Mouse (Mus musculus) lung, postnatal 0 days (tissue): ENCODE results near the gene Luc7l2. TPM values are rescaled to one million over a fixed set of nuclear protein-coding genes. Genes with fewer than 3 reads are reported as not detected.
A peak's percentile ranks its signal among the peaks of the same experiment; 100 is the strongest.

ENCODE experiments used
- ATAC-seq: fragments of 200-750 bp; cut with Nextera tagmentation; 2 replicates; pipeline ENCODE4 v1.8.0; 2017; ENCODE audit warnings: moderate library complexity
- DNase-seq: peaks from one replicate; pipeline ENCODE4 v3.0.0-alpha.2; 2016; ENCODE audit warnings: low spot score
- H3K27ac ChIP-seq: fragments of 300-500 bp; sonication (generic); 2 replicates; pipeline ENCODE4 v1.5.1; 2014; ENCODE audit warnings: antibody characterized with exemption, mild to moderate bottlenecking, low read length, mixed read lengths
- H3K27me3 ChIP-seq: fragments of 300-500 bp; sonication (generic); replicated peaks from 2 replicates; pipeline ENCODE4 v1.6.1; 2014; ENCODE audit warnings: low read length, mixed read lengths; ENCODE audit not compliant: insufficient read depth
- H3K36me3 ChIP-seq: fragments of 300-500 bp; sonication (generic); 2 replicates; pipeline ENCODE4 v1.6.1; 2014; ENCODE audit warnings: low read length, mixed read lengths; ENCODE audit not compliant: insufficient read depth
- H3K4me1 ChIP-seq: fragments of 300-500 bp; sonication (generic); 2 replicates; pipeline ENCODE4 v1.6.1; 2014; ENCODE audit warnings: antibody characterized with exemption, low read depth, low read length, mixed read lengths; ENCODE audit not compliant: insufficient read depth
- H3K4me2 ChIP-seq: fragments of 300-500 bp; sonication (generic); replicated peaks from 2 replicates; pipeline ENCODE4 v1.6.1; 2014; ENCODE audit warnings: low read depth, mild to moderate bottlenecking, low read length, moderate library complexity, mixed read lengths
- H3K4me3 ChIP-seq: fragments of 300-500 bp; sonication (generic); 2 replicates; pipeline ENCODE4 v1.5.1; 2014; ENCODE audit warnings: low read depth, low read length
- H3K9ac ChIP-seq: fragments of 300-500 bp; sonication (generic); replicated peaks from 2 replicates; pipeline ENCODE4 v1.6.1; 2014; ENCODE audit warnings: low read depth, mild to moderate bottlenecking
- H3K9me3 ChIP-seq: fragments of 300-500 bp; sonication (generic); 2 replicates; pipeline ENCODE4 v1.6.1; 2016; ENCODE audit warnings: low read length, mixed read lengths
- CTCF ChIP-seq: IDR thresholded peaks from 2 replicates; pipeline ENCODE4 v1.5.1; 2016; ENCODE audit warnings: antibody characterized with exemption, mild to moderate bottlenecking
- EP300 ChIP-seq: IDR thresholded peaks from 2 replicates; pipeline ENCODE4 v1.6.1; 2016; ENCODE audit warnings: antibody characterized with exemption, mild to moderate bottlenecking, control low read depth
- WGBS: fragments of 180-500 bp; shearing (Covaris S2); extraction: QIAGEN DNeasy Blood & Tissue Kit; methylation state at CpG from one replicate; pipeline ENCODE4 v1.1.7; 2014; 5-methylcytosine and 5-hydroxymethylcytosine counted together
- polyA plus RNA-seq: library from polyadenylated mRNA; unstranded; fragments of >200 nt; fragmentation: Nextera tagmentation; extraction: Ambion mirVana; gene quantifications from 2 replicates; pipeline ENCODE4 v1.2.1, GENCODE M21; 2015

The Luc7l2 gene
- 37.8 and 39.8 TPM in 2 replicates for polyA plus RNA-seq

DNA sequence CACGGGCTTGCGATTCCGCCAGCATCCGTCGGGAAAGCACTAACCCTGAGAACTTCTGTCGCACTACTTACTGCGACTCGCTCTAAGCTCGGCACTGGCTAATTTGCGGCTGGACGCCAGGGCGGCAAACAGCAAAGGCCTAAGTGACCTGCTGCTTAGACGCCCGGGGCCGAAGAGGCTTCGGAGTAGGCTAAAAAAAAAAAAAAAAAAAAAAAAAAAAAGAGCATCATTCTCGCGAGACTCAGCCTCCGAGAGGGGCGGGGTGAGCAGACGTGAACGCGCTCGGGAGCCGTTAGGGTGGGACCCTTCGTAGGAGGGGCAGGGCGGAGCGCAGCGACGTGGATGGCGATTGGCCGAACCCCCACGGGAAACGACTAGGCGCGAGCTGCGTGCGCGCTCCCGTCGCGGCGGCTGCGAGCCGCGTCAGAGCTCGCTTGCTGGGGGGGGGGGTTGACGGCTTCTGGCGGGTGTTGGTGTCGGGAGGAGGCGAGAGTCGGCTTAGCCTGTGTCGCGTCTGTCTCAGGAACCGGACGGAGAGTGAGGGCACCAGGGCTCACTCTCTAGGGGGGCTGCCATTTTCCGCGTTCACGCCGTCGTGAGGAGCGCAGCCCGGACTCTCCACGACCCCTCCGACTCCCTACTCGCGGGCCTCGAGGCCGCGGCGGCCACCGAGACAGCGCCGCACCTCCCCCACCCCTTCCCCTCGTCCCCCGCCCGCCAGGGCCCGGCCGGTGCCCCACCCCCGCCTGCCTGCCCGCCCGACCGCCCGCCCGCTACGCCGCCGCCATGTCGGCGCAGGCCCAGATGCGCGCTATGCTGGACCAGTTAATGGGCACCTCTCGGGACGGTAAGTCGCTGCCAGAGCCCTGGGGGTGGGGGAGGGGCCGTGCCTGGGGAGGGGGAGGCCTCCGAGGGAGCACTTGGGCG, at the start of gene Luc7l2:
Luc7l2 (plus strand) TSS at position 273 of the 927 bp plus-strand sequence.
- no peaks in the 10 kb centered on the region for H3K27me3 ChIP-seq
- H3K9me3 ChIP-seq = no peaks in the 10 kb centered on the region
- no peaks in the 10 kb centered on the region for H3K4me1 ChIP-seq
- no peaks in the 10 kb centered on the region for H3K36me3 ChIP-seq
- ATAC-seq (peak; percentile 92), DNase-seq (peak; percentile 99)
- peak within 1 kb of the TSS; percentile 88 for H3K4me3 ChIP-seq
- H3K9ac ChIP-seq = peak within 1 kb of the TSS; percentile 92
- peak within 1 kb of the TSS; percentile 100 for H3K27ac ChIP-seq
- TF ChIP-seq CTCF (no peak), EP300 (peak; percentile 96)
- H3K4me2 ChIP-seq = peak within 1 kb of the TSS; percentile 65
- under 1% methylated on average over 70 of the region's 98 CpGs for WGBS

DNA sequence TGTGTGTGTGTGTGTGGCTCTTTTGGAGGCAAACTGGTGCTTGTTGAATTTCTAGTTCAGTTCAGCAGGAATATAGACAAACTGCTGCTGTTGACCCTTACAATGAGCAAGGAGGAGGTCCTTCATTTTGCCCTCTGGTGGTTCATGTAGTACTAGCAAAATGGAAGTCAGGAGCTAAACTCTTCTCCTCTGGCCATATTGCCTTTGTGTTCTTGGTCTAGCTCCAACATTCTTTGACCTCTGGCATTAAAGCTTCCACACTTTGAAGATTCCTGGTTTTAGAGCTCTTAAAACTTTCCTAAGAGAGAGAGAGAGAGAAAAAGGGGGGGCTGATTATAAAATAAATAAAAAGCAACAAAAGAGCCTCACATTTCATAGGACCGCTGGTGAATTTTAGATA, 39.0 kb upstream of the Luc7l2 start:
- H3K36me3 ChIP-seq = no peaks in the 10 kb centered on the region
- ATAC-seq = no peak
- H3K9me3 ChIP-seq = no peaks in the 10 kb centered on the region
- no peak overlapping the region for H3K4me2 ChIP-seq
- H3K4me1 ChIP-seq = no peaks in the 10 kb centered on the region
- DNase-seq = peak; percentile 29
- H3K27me3 ChIP-seq = no peaks in the 10 kb centered on the region
- TF ChIP-seq EP300 (no peak), CTCF (peak; percentile 36; the same call in 1 of the 2 replicates)
- no peak overlapping the region for H3K9ac ChIP-seq
- no peak overlapping the region for H3K4me3 ChIP-seq
- no peak overlapping the region for H3K27ac ChIP-seq
- 76% methylated on average over 1 of the region's 1 CpGs for WGBS

DNA sequence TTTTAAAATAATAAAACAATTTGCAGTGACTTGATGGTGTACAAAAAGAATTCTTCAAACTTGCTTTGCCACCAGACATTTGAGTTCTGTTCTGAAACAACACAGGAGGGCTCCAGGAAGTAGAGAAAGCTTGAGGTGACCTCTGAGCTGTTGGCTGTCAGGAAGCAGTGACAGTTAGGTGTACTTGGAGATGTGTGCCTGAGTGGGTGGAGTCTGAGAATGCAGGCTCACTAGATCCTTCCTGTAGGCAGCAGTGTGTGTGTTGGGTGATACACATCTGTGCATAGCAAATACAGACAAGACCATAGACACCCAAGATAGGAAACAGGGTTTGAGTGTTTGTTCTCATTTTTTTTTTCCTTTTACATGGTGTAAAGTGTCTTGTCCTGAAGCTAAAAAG, 38.3 kb upstream of the Luc7l2 start:
- Histone ChIP-seq H3K27me3 (no peaks in the 10 kb centered on the region), H3K4me2 (no peak overlapping the region), H3K9me3 (no peaks in the 10 kb centered on the region), H3K9ac (no peak overlapping the region), H3K36me3 (no peaks in the 10 kb centered on the region), H3K27ac (no peak overlapping the region), H3K4me3 (no peak overlapping the region), H3K4me1 (no peaks in the 10 kb centered on the region)
- ATAC-seq (no peak), DNase-seq (no peak)
- TF ChIP-seq CTCF = no peak
- TF ChIP-seq EP300 = no peak

DNA sequence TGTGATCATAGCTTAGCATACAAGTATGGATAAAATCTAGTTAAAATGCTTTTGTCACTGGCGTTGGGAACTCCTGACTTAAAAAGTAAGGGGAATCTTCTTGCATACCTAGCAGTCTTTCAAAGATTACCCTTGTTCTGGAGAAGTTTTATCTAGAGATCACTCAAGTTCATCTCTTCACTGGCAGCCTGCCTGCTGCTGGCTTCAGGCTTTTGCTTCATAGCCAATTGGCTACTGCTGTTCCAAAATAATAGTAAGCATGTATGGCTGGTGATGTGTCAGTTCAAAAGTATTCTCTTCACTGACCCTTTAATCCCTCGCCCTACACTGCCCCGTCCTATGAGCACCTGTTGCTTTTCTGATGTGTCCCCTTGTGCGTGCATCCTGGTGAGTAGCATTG, 35.9 kb upstream of the Luc7l2 start:
- no peak overlapping the region for H3K4me2 ChIP-seq
- H3K4me1 ChIP-seq = no peaks in the 10 kb centered on the region
- ATAC-seq (no peak), DNase-seq (no peak)
- WGBS = 93% methylated on average over 4 of the region's 4 CpGs
- no peak overlapping the region for H3K9ac ChIP-seq
- no peak overlapping the region for H3K4me3 ChIP-seq
- TF ChIP-seq EP300 = no peak
- TF ChIP-seq CTCF = no peak
- no peak overlapping the region for H3K27ac ChIP-seq
- H3K9me3 ChIP-seq = no peaks in the 10 kb centered on the region
- no peaks in the 10 kb centered on the region for H3K27me3 ChIP-seq
- no peaks in the 10 kb centered on the region for H3K36me3 ChIP-seq

DNA sequence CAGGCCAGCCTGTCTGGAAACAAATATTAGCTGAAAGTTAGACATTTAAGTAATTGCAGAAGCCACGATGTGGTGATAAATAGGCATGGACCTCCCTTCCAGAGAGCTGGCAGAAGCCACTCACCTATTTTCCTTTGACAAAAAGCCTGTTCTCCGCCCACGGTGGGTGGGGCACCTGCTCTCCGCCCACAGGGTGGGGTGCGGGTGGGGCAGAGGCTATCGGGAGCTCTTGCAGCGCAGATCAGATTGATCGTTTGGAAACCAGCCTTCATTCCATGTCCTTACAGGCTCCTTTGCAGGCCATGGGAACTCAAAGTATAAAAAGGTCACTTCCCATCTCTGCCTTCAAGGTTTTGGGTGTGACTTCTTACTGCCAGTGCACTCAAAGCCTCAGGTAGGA, 27.3 kb upstream of the Luc7l2 start:
- Histone ChIP-seq H3K9ac (no peak overlapping the region), H3K27ac (no peak overlapping the region), H3K27me3 (no peaks in the 10 kb centered on the region), H3K4me1 (no peaks in the 10 kb centered on the region), H3K36me3 (no peaks in the 10 kb centered on the region), H3K4me2 (peak overlapping the region; percentile 34), H3K4me3 (no peak overlapping the region), H3K9me3 (no peaks in the 10 kb centered on the region)
- ATAC-seq = no peak
- WGBS = 22% methylated on average over 8 of the region's 8 CpGs
- no peak for TF ChIP-seq CTCF
- TF ChIP-seq EP300 = no peak
- no peak for DNase-seq

DNA sequence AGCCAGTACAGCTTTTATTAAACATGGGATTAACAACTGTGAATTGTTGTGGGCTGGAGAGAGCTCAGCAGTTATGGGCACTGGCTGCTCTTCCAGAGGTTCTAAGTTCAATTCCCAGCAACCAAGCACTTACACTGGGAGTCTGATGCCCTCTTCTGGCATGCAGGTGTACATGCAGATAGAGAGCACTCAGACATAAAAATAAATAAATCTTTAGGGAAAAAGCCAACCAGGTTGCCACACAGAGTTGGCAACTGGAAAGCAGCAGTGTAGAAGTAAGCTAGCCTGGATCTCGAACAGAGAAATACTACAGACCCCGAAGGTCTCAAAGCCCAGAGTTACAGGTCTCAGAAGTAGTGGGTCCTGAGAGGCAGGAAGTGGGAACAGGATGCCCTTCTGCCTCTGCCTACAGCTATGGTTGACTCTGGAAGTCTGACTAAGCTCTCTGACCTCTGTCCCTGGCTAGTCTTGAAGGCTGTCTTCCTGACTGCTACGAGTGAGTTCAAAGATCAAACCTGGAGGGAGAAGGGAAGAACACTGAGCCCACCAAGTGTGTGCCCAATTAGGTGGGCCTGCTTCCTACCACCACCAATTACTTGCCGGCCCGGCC, 19.8 kb upstream of the Luc7l2 start:
- H3K27me3 ChIP-seq = no peaks in the 10 kb centered on the region
- H3K4me2 ChIP-seq = no peak overlapping the region
- DNase-seq (peak; percentile 66), ATAC-seq (no peak)
- H3K9me3 ChIP-seq = no peaks in the 10 kb centered on the region
- H3K4me3 ChIP-seq = no peak overlapping the region
- TF ChIP-seq EP300 (no peak), CTCF (peak; percentile 77)
- H3K27ac ChIP-seq = no peak overlapping the region; the same call in 1 of the 2 replicates
- 64% methylated on average over 5 of the region's 5 CpGs for WGBS
- H3K9ac ChIP-seq = no peak overlapping the region
- H3K4me1 ChIP-seq = no peaks in the 10 kb centered on the region
- H3K36me3 ChIP-seq = no peaks in the 10 kb centered on the region
